Mouse (Mus musculus) ovary, postnatal 10 days (tissue): Measurements from ENCODE around the gene Ptpn3.

Source experiments
- DNase-seq: peaks from one replicate; pipeline ENCODE4 v3.0.0; 2022; ENCODE audit warnings: low spot score

Ptpn3 gene

GRCm38 (mm10) chr4:57166922-57167870 is 134.4 kb downstream of the Ptpn3 start:
- no peak for DNase-seq

GRCm38 (mm10) chr4:57165654-57166053 is 136.0 kb downstream of the Ptpn3 start:
- no peak for DNase-seq

GRCm38 (mm10) chr4:57164578-57165210 is 136.9 kb downstream of the Ptpn3 start:
- DNase-seq = no peak

GRCm38 (mm10) chr4:57162789-57163722 is 138.6 kb downstream of the Ptpn3 start:
- no peak for DNase-seq

GRCm38 (mm10) chr4:57160571-57160970 is 141.1 kb downstream of the Ptpn3 start:
- DNase-seq = no peak

- DNase-seq = no peak
These were observed 145.0 kb downstream of the Ptpn3 start for GRCm38 (mm10) chr4:57156549-57157169.

- no peak for DNase-seq
These were observed 147.8 kb downstream of the Ptpn3 start for GRCm38 (mm10) chr4:57153838-57154237.

GRCm38 (mm10) chr4:57153068-57153835 is 148.4 kb downstream of the Ptpn3 start:
- DNase-seq = no peak

- DNase-seq = no peak
These were observed 153.5 kb downstream of the Ptpn3 start for GRCm38 (mm10) chr4:57148182-57148581.

- DNase-seq = peak; percentile 53
These were observed 158.4 kb downstream of the Ptpn3 start, which contains the start of gene Epb41l4b for GRCm38 (mm10) chr4:57143026-57143937. Epb41l4b (minus strand) TSS chr4:57143437.

GRCm38 (mm10) chr4:57142374-57143025 is 159.1 kb downstream of the Ptpn3 start:
- no peak for DNase-seq

GRCm38 (mm10) chr4:57141908-57142361 is 159.7 kb downstream of the Ptpn3 start:
- no peak for DNase-seq

GRCm38 (mm10) chr4:57140992-57141717 is 160.5 kb downstream of the Ptpn3 start:
- DNase-seq = no peak
